Mouse (Mus musculus) MEL (cell line): Measurements from ENCODE around the gene Aff3. TPM values are rescaled to one million over a fixed set of nuclear protein-coding genes. Genes with fewer than 3 reads are reported as not detected.
A peak's percentile ranks its signal among the peaks of the same experiment; 100 is the strongest.

ENCODE experiments used
- DNase-seq: peaks from one replicate; pipeline ENCODE4 v3.0.0; 2011; ENCODE audit warnings: low read depth, low spot score
- H3K27ac ChIP-seq: 2 replicates; pipeline ENCODE4 v1.5.1; 2012; ENCODE audit warnings: low read depth, mild to moderate bottlenecking, control low read depth, low read length, moderate library complexity; ENCODE audit not compliant: control insufficient read depth
- H3K27me3 ChIP-seq, 2 experiments: fragments of 150-350 bp in 1 of 2; sonication (generic) in 1 of 2; 2 replicates each; pipeline ENCODE4 v1.6.1; 2012; ENCODE audit warnings: low read length in 2 of 2, mild to moderate bottlenecking in 2 of 2, improper control_type of control experiment in 1 of 2, moderate library complexity in 1 of 2; ENCODE audit not compliant: insufficient read depth in 2 of 2, control insufficient read depth in 1 of 2
- H3K36me3 ChIP-seq, 2 experiments: 2 replicates each; pipeline ENCODE4 v1.6.1; 2012 to 2014; ENCODE audit warnings: low read length in 2 of 2, improper control_type of control experiment in 1 of 2, inconsistent platforms in 1 of 2, mild to moderate bottlenecking in 1 of 2; ENCODE audit not compliant: insufficient read depth in 2 of 2, control insufficient read depth in 1 of 2
- H3K4me1 ChIP-seq, 2 experiments: fragments of 150-350 bp in 1 of 2; sonication (generic) in 1 of 2; 2 replicates each; pipeline ENCODE4 v1.6.1; 2012; ENCODE audit warnings: low read length in 2 of 2, improper control_type of control experiment in 1 of 2, mild to moderate bottlenecking in 1 of 2; ENCODE audit not compliant: insufficient read depth in 2 of 2, control insufficient read depth in 1 of 2
- H3K4me3 ChIP-seq, 2 experiments: fragments of 150-350 bp in 1 of 2; sonication (generic) in 1 of 2; 2 replicates each; pipeline ENCODE4 v1.5.1; 2012; ENCODE audit warnings: low read depth in 2 of 2, low read length in 2 of 2, mild to moderate bottlenecking in 2 of 2, moderate library complexity in 2 of 2, control low read depth in 1 of 2, improper control_type of control experiment in 1 of 2; ENCODE audit not compliant: control insufficient read depth in 1 of 2, insufficient read depth in 1 of 2
- H3K79me2 ChIP-seq: 2 replicates; pipeline ENCODE4 v1.6.1; 2012; ENCODE audit warnings: mild to moderate bottlenecking, low read length, moderate library complexity; ENCODE audit not compliant: control insufficient read depth, poor library complexity, insufficient read depth
- H3K9ac ChIP-seq: 2 replicates; pipeline ENCODE4 v1.6.1; 2012; ENCODE audit warnings: low read depth, mild to moderate bottlenecking, control low read depth, low read length, moderate library complexity; ENCODE audit not compliant: control insufficient read depth, poor library complexity, severe bottlenecking
- H3K9me3 ChIP-seq: fragments of 150-350 bp; sonication (generic); replicated peaks from 2 replicates; pipeline ENCODE4 v1.6.1; 2012; ENCODE audit warnings: mild to moderate bottlenecking, low read length, improper control_type of control experiment, moderate library complexity; ENCODE audit not compliant: insufficient read depth
- BHLHE40 ChIP-seq: IDR thresholded peaks from 2 replicates; pipeline ENCODE4 v1.6.1; 2012; ENCODE audit warnings: low read depth, mild to moderate bottlenecking, inconsistent platforms, low read length, improper control_type of control experiment, borderline replicate concordance
- CHD2 ChIP-seq: IDR thresholded peaks from 2 replicates; pipeline ENCODE4 v1.6.1; 2011; ENCODE audit warnings: low read length, improper control_type of control experiment
- CTCF ChIP-seq, 3 experiments: IDR thresholded peaks in 2 of 3; conservative IDR thresholded peaks in 1 of 3; 2 replicates each; pipeline ENCODE4 v1.5.1; 2011 to 2012; ENCODE audit warnings: low read length in 3 of 3, low read depth in 2 of 3, mild to moderate bottlenecking in 2 of 3, improper control_type of control experiment in 1 of 3, inconsistent platforms in 1 of 3, mixed read lengths in 1 of 3, moderate library complexity in 1 of 3; ENCODE audit not compliant: control insufficient read depth in 1 of 3, insufficient read depth in 1 of 3, poor library complexity in 1 of 3, severe bottlenecking in 1 of 3
- ETS1 ChIP-seq: IDR thresholded peaks from 2 replicates; pipeline ENCODE4 v1.6.1; 2012; ENCODE audit warnings: low read depth, mild to moderate bottlenecking, inconsistent platforms, low read length, improper control_type of control experiment, moderate library complexity
- GABPA ChIP-seq: IDR thresholded peaks from 2 replicates; pipeline ENCODE4 v1.6.1; 2012; ENCODE audit warnings: low read depth, mild to moderate bottlenecking, inconsistent platforms, low read length, improper control_type of control experiment, moderate library complexity
- GATA1 ChIP-seq: IDR thresholded peaks from 2 replicates; pipeline ENCODE4 v1.6.1; 2011; ENCODE audit warnings: low read depth, low read length, improper control_type of control experiment
- JUND ChIP-seq: IDR thresholded peaks from 2 replicates; pipeline ENCODE4 v1.6.1; 2011; ENCODE audit warnings: low read depth, mild to moderate bottlenecking, improper control_type of control experiment, low read length
- KAT2A ChIP-seq: conservative IDR thresholded peaks from 2 replicates; pipeline ENCODE4 v1.6.1; 2012; ENCODE audit warnings: low read depth, low read length, improper control_type of control experiment, inconsistent platforms
- MAFK ChIP-seq: IDR thresholded peaks from 2 replicates; pipeline ENCODE4 v1.6.1; 2011; ENCODE audit warnings: low read depth, mild to moderate bottlenecking, low read length, improper control_type of control experiment, borderline replicate concordance
- MEF2A ChIP-seq: IDR thresholded peaks from 2 replicates; pipeline ENCODE4 v1.6.1; 2014; ENCODE audit warnings: low read depth, mild to moderate bottlenecking, inconsistent platforms, low read length, improper control_type of control experiment; ENCODE audit not compliant: poor library complexity, insufficient replicate concordance, severe bottlenecking; ENCODE audit errors: extremely low read depth
- MXI1 ChIP-seq: IDR thresholded peaks from 2 replicates; pipeline ENCODE4 v1.6.1; 2011; ENCODE audit warnings: mild to moderate bottlenecking, low read depth, low read length, improper control_type of control experiment
- MYC ChIP-seq: IDR thresholded peaks from 2 replicates; pipeline ENCODE4 v1.6.1; 2011; ENCODE audit warnings: low read depth, mild to moderate bottlenecking, low read length, improper control_type of control experiment, moderate library complexity
- NELFE ChIP-seq: IDR thresholded peaks from 2 replicates; pipeline ENCODE4 v1.6.1; 2011; ENCODE audit warnings: low read depth, low read length, improper control_type of control experiment
- NRF1 ChIP-seq: IDR thresholded peaks from 2 replicates; pipeline ENCODE4 v1.6.1; 2014; ENCODE audit warnings: low read depth, mild to moderate bottlenecking, inconsistent platforms, low read length, improper control_type of control experiment, moderate library complexity; ENCODE audit not compliant: poor library complexity, insufficient read depth, severe bottlenecking
- POLR2A ChIP-seq, 2 experiments: IDR thresholded peaks; 2 replicates each; pipeline ENCODE4 v1.6.1; 2011 to 2012; ENCODE audit warnings: low read length in 2 of 2, mild to moderate bottlenecking in 2 of 2, control low read depth in 1 of 2, improper control_type of control experiment in 1 of 2, low read depth in 1 of 2, moderate library complexity in 1 of 2; ENCODE audit not compliant: control insufficient read depth in 1 of 2, insufficient read depth in 1 of 2, poor library complexity in 1 of 2
- POLR2AphosphoS2 ChIP-seq: IDR thresholded peaks from 2 replicates; pipeline ENCODE4 v1.6.1; 2011; ENCODE audit warnings: low read length, improper control_type of control experiment
- POLR2AphosphoS5 ChIP-seq: IDR thresholded peaks from 2 replicates; pipeline ENCODE4 v1.6.1; 2012; ENCODE audit warnings: low read depth, borderline replicate concordance, mild to moderate bottlenecking, inconsistent platforms, low read length, moderate library complexity, mixed read lengths
- RAD21 ChIP-seq: IDR thresholded peaks from 2 replicates; pipeline ENCODE4 v1.6.1; 2011; ENCODE audit warnings: mild to moderate bottlenecking, low read depth, low read length, improper control_type of control experiment
- RCOR1 ChIP-seq: IDR thresholded peaks from 2 replicates; pipeline ENCODE4 v1.6.1; 2012; ENCODE audit warnings: low read depth, mild to moderate bottlenecking, inconsistent platforms, low read length, improper control_type of control experiment
- SMC3 ChIP-seq: IDR thresholded peaks from 2 replicates; pipeline ENCODE4 v1.6.1; 2011; ENCODE audit warnings: low read depth, low read length, improper control_type of control experiment
- TAL1 ChIP-seq: IDR thresholded peaks from 2 replicates; pipeline ENCODE4 v1.6.1; 2012; ENCODE audit warnings: mild to moderate bottlenecking, inconsistent platforms, low read length, moderate library complexity, mixed read lengths
- TBP ChIP-seq: IDR thresholded peaks from 2 replicates; pipeline ENCODE4 v1.8.0; 2011; ENCODE audit warnings: low read depth, low read length, improper control_type of control experiment
- TCF12 ChIP-seq: IDR thresholded peaks from 2 replicates; pipeline ENCODE4 v1.6.1; 2014; ENCODE audit warnings: low read depth, mild to moderate bottlenecking, inconsistent platforms, low read length, improper control_type of control experiment, moderate library complexity
- UBTF ChIP-seq: IDR thresholded peaks from 2 replicates; pipeline ENCODE4 v1.6.1; 2012; ENCODE audit warnings: low read depth, mild to moderate bottlenecking, inconsistent platforms, low read length, improper control_type of control experiment, moderate library complexity, borderline replicate concordance; ENCODE audit not compliant: insufficient read depth
- USF1 ChIP-seq: IDR thresholded peaks from 2 replicates; pipeline ENCODE4 v1.6.1; 2014; ENCODE audit warnings: low read depth, mild to moderate bottlenecking, inconsistent platforms, low read length, improper control_type of control experiment, moderate library complexity
- ZC3H11A ChIP-seq: IDR thresholded peaks from 2 replicates; pipeline ENCODE4 v1.6.1; 2012; ENCODE audit warnings: low read depth, mild to moderate bottlenecking, inconsistent platforms, low read length, improper control_type of control experiment
- ZKSCAN1 ChIP-seq: IDR thresholded peaks from 2 replicates; pipeline ENCODE4 v1.6.1; 2012; ENCODE audit warnings: low read depth, mild to moderate bottlenecking, inconsistent platforms, low read length, improper control_type of control experiment, moderate library complexity
- ZMIZ1 ChIP-seq: IDR thresholded peaks from 2 replicates; pipeline ENCODE4 v1.6.1; 2012; ENCODE audit warnings: low read depth, mild to moderate bottlenecking, inconsistent platforms, low read length, improper control_type of control experiment, moderate library complexity
- polyA plus RNA-seq, 2 experiments: library from polyadenylated mRNA; stranded (reverse) in 1 of 2; unstranded in 1 of 2; fragments of >175 nt in 1 of 2; fragments of >200 nt in 1 of 2; gene quantifications; 2 replicates each; pipeline versions ENCODE4 v1.2.1 to v1.2.4; 2012; ENCODE audit warnings: low replicate concordance in 2 of 2, low read depth in 1 of 2; ENCODE audit not compliant: insufficient read length in 2 of 2, insufficient read depth in 1 of 2, missing spikeins in 1 of 2
- total RNA-seq: library from RNA; depleted of rRNA; stranded (reverse); fragments of 300-350 nt; gene quantifications from 2 replicates; pipeline ENCODE4 v1.2.3, GENCODE M21; 2012

The Aff3 gene
- total and polyA plus RNA-seq, 3 experiments, result 18.5 to 41.1 (median 25.4) TPM

GRCm38 (mm10) chr1:38606741-38607140, 58.0 kb downstream of the Aff3 start:
- no peak overlapping the region for H3K27ac ChIP-seq
- H3K79me2 ChIP-seq, result no peaks in the 10 kb centered on the region; the same call in 1 of the 2 replicates
- H3K27me3 ChIP-seq, result no peaks in the 10 kb centered on the region
- H3K4me3 ChIP-seq, result no peak overlapping the region
- no peak for DNase-seq
- TF ChIP-seq CTCF (IDR thresholded peaks at IDR 0.05 in 2 of 3, conservative IDR thresholded peaks at IDR 0.05 in 1 of 3; ENCODE audit: control insufficient read depth in 1 of 3, insufficient read depth in 1 of 3, low read depth in 2 of 3, low read length in 3 of 3, poor library complexity in 1 of 3, severe bottlenecking in 1 of 3), result no peak
- no peak for TF ChIP-seq CHD2
- no peak for TF ChIP-seq NRF1
- no peak for TF ChIP-seq ZC3H11A
- TF ChIP-seq KAT2A, result no peak
- no peak for TF ChIP-seq USF1
- TF ChIP-seq ETS1, result no peak
- TF ChIP-seq UBTF, result no peak
- TF ChIP-seq POLR2AphosphoS2, result no peak
- no peak for TF ChIP-seq MEF2A
- no peak for TF ChIP-seq SMC3
- no peak for TF ChIP-seq TCF12
- no peak for TF ChIP-seq TAL1
- no peak for TF ChIP-seq ZMIZ1
- no peak for TF ChIP-seq ZKSCAN1
- TF ChIP-seq NELFE, result no peak
- no peaks in the 10 kb centered on the region for H3K4me1 ChIP-seq
- peaks cover 0 to 3% of the 10 kb centered on the region in 2 experiments; a peak in 1 of 4 replicates for H3K36me3 ChIP-seq
- H3K9ac ChIP-seq, result no peak overlapping the region
- H3K9me3 ChIP-seq, result no peaks in the 10 kb centered on the region

- no peaks in the 10 kb centered on the region for H3K4me1 ChIP-seq
- no peak for DNase-seq
- peaks cover 0 to 3% of the 10 kb centered on the region in 2 experiments; a peak in 2 of 4 replicates for H3K36me3 ChIP-seq
- no peak overlapping the region for H3K4me3 ChIP-seq
- no peak for TF ChIP-seq RCOR1
- no peak for TF ChIP-seq MYC
- TF ChIP-seq MAFK, result no peak
- no peak for TF ChIP-seq POLR2A (IDR thresholded peaks at IDR 0.05; ENCODE audit: control insufficient read depth in 1 of 2, insufficient read depth in 1 of 2, low read depth in 1 of 2, low read length in 2 of 2, poor library complexity in 1 of 2)
- no peak for TF ChIP-seq POLR2AphosphoS5
- TF ChIP-seq ZKSCAN1, result no peak
- no peak for TF ChIP-seq ETS1
- TF ChIP-seq KAT2A, result no peak
- no peak for TF ChIP-seq GABPA
- TF ChIP-seq CTCF (IDR thresholded peaks at IDR 0.05 in 2 of 3, conservative IDR thresholded peaks at IDR 0.05 in 1 of 3; ENCODE audit: control insufficient read depth in 1 of 3, insufficient read depth in 1 of 3, low read depth in 2 of 3, low read length in 3 of 3, poor library complexity in 1 of 3, severe bottlenecking in 1 of 3), result peak in 2 of 3 experiments; percentile 32 to 39; a peak in 3 of 6 replicates
- peak; percentile 8 for TF ChIP-seq RAD21
- no peak for TF ChIP-seq UBTF
- peak; percentile 43 for TF ChIP-seq SMC3
- no peak for TF ChIP-seq GATA1
- no peak for TF ChIP-seq TAL1
- no peak for TF ChIP-seq TBP
- TF ChIP-seq USF1, result no peak
- no peak for TF ChIP-seq MXI1
- TF ChIP-seq JUND, result no peak
- no peak for TF ChIP-seq BHLHE40
- no peak overlapping the region for H3K27ac ChIP-seq
- no peaks in the 10 kb centered on the region for H3K9me3 ChIP-seq
- no peaks in the 10 kb centered on the region; the same call in 1 of the 2 replicates for H3K79me2 ChIP-seq
- H3K9ac ChIP-seq, result no peak overlapping the region
- H3K27me3 ChIP-seq, result no peaks in the 10 kb centered on the region
Measured at GRCm38 (mm10) chr1:38605426-38605825, 59.3 kb downstream of the Aff3 start.
